Mouse (Mus musculus) erythroblast, embryonic 14.5 days (primary cell): ENCODE measurements around the gene Chd1l.

Experiments used
- GATA1 ChIP-seq: IDR thresholded peaks from 2 replicates; pipeline ENCODE4 v1.6.1; 2012; ENCODE audit warnings: low read length, inconsistent platforms, mixed read lengths
- TAL1 ChIP-seq: IDR thresholded peaks from 3 replicates; pipeline ENCODE4 v1.6.1; 2012; ENCODE audit warnings: low read length, inconsistent platforms, mixed read lengths

DNA sequence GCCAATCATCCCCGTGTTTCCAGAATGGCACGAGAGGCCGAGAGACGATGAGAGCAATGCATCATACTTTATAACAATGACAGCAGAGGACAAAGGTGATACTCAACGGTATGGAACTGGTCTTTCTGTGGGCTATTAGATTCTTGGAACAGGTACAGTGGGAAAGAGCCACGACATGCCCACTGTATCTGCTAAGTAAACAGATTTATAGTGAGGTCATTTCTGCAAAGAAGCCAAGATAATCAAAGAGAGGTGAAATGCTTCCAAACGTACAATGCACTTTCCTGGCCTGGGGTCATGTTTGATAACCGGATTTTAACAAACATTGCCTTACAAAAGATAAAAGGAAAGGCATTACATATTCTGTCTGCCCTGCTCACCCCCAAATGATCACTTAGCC, 13.2 kb downstream of the Chd1l start:
- TF ChIP-seq GATA1 (no peak), TAL1 (no peak)
